Mouse (Mus musculus) left cerebral cortex, adult 6 months (tissue): Measurements from ENCODE around the gene Cmc2. TPM values are rescaled to one million over a fixed set of nuclear protein-coding genes. Genes with fewer than 3 reads are reported as not detected.

Source experiments
- long read RNA-seq, 2 experiments: library from polyadenylated mRNA; unstranded; transcript quantifications; one replicate each; pipeline ENCODE4 v2.0.0; 2019 to 2020
- polyA plus RNA-seq: library from polyadenylated mRNA; unstranded; fragments of <200 nt; fragmentation: Nextera tagmentation; gene quantifications from 2 replicates; pipeline ENCODE4 v1.2.3, GENCODE M21; 2021

The Cmc2 gene
- 50.3 and 64.3 TPM in 2 replicates for polyA plus RNA-seq
- long read RNA-seq, experiment 1, partial matches to known transcripts, result 0 of 10 reads
- long read RNA-seq, experiment 1, other reads (novel, unspliced or antisense), result 7 of 10 reads
- long read RNA-seq, experiment 2, transcript Cmc2-201 (3 exons, 523 nt), result minor isoform, 6 of 43 reads
- long read RNA-seq, experiment 2, transcript Cmc2-205 (4 exons, 1,459 nt), result major isoform, 22 of 43 reads
- long read RNA-seq, experiment 2, partial matches to known transcripts, result 0 of 43 reads
- long read RNA-seq, experiment 2, other reads (novel, unspliced or antisense), result 13 of 43 reads

DNA sequence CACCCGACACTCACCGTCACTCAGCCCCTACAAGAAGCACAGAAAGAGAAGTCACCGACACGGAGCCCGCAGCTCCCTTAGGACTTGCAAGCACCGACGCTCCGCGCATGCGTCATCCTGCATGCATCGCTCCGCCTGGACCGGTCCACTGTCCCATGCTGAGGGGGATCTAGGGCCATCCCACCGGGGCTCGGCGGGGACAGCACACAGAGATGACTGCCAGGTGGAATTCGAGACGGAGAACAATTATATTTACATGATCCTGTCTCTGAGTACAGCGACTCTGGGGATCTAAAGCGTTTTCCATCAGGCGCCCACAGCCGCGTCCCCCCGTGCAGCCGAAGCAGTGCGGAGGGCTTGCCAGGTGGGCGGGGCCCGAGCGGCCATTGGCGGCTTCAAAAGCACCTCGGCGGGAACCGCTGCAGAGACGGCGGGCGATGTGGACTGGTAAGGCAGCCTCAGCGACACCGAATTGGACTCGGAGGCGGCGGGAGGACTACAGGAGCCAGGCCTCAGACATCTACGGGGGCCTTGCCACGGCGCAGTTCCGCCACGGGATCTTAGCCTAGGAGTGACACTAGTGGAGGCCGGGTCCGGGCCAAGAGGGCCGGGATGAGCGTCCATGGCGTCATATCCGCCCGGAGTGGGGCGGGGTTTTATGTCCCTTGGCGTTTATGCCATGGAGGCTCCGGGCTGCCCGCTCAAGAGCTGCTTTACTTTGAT lies at the start of gene Cmc2, which contains the start of gene Cenpn:
Gene Cmc2 (minus strand): TSS at position 119 of the 723 bp plus-strand sequence.
Gene Cenpn (plus strand): TSS at position 394 of the 723 bp plus-strand sequence.

DNA sequence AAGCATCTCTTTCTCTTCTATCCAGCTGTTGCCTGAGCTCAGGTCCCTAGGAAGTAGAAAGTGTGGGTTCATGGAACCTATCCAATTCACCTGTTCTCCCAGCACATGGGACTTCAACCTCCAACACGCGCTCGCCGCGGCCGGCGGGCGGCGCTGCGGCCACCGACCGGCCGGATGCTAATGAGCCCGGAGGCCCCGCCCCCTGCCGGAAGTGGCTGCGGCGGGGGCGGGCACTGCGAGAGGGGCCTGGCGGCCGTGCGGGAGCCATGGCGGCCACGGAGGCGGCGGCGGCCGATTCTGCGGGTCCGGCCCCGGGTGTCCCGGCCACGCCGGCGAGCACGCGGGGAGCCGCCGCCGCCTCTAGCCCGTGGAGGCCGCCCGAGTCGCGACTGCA lies 21.9 kb upstream of the Cmc2 start, which contains the start of gene Atmin:
Gene Atmin (plus strand): TSS at position 233 of the 394 bp plus-strand sequence.

Other genes starting within 250 kb of the Cmc2 start
- gene Cdyl2, start 188.5 kb downstream of the Cmc2 start, polyA plus RNA-seq, result 6.9 and 7.2 TPM in 2 replicates
- gene Cenpn, start 275 bp upstream of the Cmc2 start, polyA plus RNA-seq, result 0.38 and 0.51 TPM in 2 replicates
- 6.5 and 10.7 TPM in 2 replicates for gene Atmin, start 21.9 kb upstream of the Cmc2 start, polyA plus RNA-seq
- gene 1700030J22Rik, start 57.5 kb upstream of the Cmc2 start, polyA plus RNA-seq, result 3.1 and 5.6 TPM in 2 replicates
- 117 and 129 TPM in 2 replicates for gene Gcsh, start 72.1 kb upstream of the Cmc2 start, polyA plus RNA-seq
- 0.04 and 0.12 TPM in 2 replicates for gene Pkd1l2, start 161.0 kb upstream of the Cmc2 start, polyA plus RNA-seq
- gene Bco1, start 174.4 kb upstream of the Cmc2 start, polyA plus RNA-seq, result not detected in 2 replicates
- gene Gan, start 236.7 kb upstream of the Cmc2 start, polyA plus RNA-seq, result 0.94 and 1.1 TPM in 2 replicates